Mouse (Mus musculus) neural tube, embryonic 13.5 days (tissue): Measurements from ENCODE around the gene Tsfm. TPM values are rescaled to one million over a fixed set of nuclear protein-coding genes. Genes with fewer than 3 reads are reported as not detected.

ENCODE experiments used
- ATAC-seq: fragments of 200-750 bp; cut with Nextera tagmentation; 2 replicates; pipeline ENCODE4 v1.8.0; 2017; ENCODE audit warnings: low read depth, mild to moderate bottlenecking, moderate TSS enrichment, moderate library complexity
- H3K27ac ChIP-seq: fragments of 300-500 bp; sonication (generic); replicated peaks from 2 replicates; pipeline ENCODE4 v1.5.1; 2015; ENCODE audit warnings: moderate library complexity, mild to moderate bottlenecking, inconsistent platforms
- H3K27me3 ChIP-seq: fragments of 300-500 bp; sonication (generic); 2 replicates; pipeline ENCODE4 v1.6.1; 2015; ENCODE audit warnings: mild to moderate bottlenecking, inconsistent platforms
- H3K36me3 ChIP-seq: fragments of 300-500 bp; sonication (generic); 2 replicates; pipeline ENCODE4 v1.6.1; 2015; ENCODE audit warnings: mild to moderate bottlenecking, inconsistent platforms
- H3K4me1 ChIP-seq: fragments of 300-500 bp; sonication (generic); replicated peaks from 2 replicates; pipeline ENCODE4 v1.6.1; 2015; ENCODE audit warnings: inconsistent platforms
- H3K4me2 ChIP-seq: fragments of 300-500 bp; sonication (generic); 2 replicates; pipeline ENCODE4 v1.6.1; 2015; ENCODE audit warnings: inconsistent platforms, mild to moderate bottlenecking, moderate library complexity
- H3K4me3 ChIP-seq: fragments of 300-500 bp; sonication (generic); 2 replicates; pipeline ENCODE4 v1.5.1; 2015; ENCODE audit warnings: mild to moderate bottlenecking, inconsistent platforms
- H3K9ac ChIP-seq: fragments of 300-500 bp; sonication (generic); 2 replicates; pipeline ENCODE4 v1.6.1; 2015; ENCODE audit warnings: moderate library complexity, mild to moderate bottlenecking, inconsistent platforms
- H3K9me3 ChIP-seq: fragments of 300-500 bp; sonication (generic); 2 replicates; pipeline ENCODE4 v1.6.1; 2016; ENCODE audit warnings: inconsistent platforms
- WGBS: fragments of 180-500 bp; shearing (Covaris S2); methylation state at CpG from one replicate; pipeline ENCODE4 v1.1.7; 2015; 5-methylcytosine and 5-hydroxymethylcytosine counted together
- polyA plus RNA-seq: library from polyadenylated mRNA; unstranded; fragments of >200 nt; fragmentation: Nextera tagmentation; extraction: Ambion mirVana; gene quantifications from 2 replicates; pipeline ENCODE4 v1.2.1, GENCODE M21; 2015

Gene Tsfm
- polyA plus RNA-seq, 1 experiment from 2014 or later, result 53.3 TPM

- no peak overlapping the region for H3K4me3 ChIP-seq
- WGBS, result 2% methylated on average over 29 of the region's 29 CpGs
- H3K9me3 ChIP-seq, result no peaks in the 10 kb centered on the region
- no peak overlapping the region for H3K9ac ChIP-seq
- peaks cover 17% of the 10 kb centered on the region for H3K36me3 ChIP-seq
- H3K4me1 ChIP-seq, result peaks cover 12% of the 10 kb centered on the region
- ATAC-seq, result 0 out of 2 replicates have a peak, but pooled peaks have one; percentile 17
- H3K27me3 ChIP-seq, result peaks cover 66% of the 10 kb centered on the region
- H3K4me2 ChIP-seq, result no peak overlapping the region
- no peak overlapping the region for H3K27ac ChIP-seq
Observed at GRCm38 (mm10) chr10:127049395-127050118, 18.9 kb upstream of the Tsfm start.

GRCm38 (mm10) chr10:127048608-127049394, 18.2 kb upstream of the Tsfm start:
- no peaks in the 10 kb centered on the region for H3K9me3 ChIP-seq
- no peak overlapping the region for H3K4me2 ChIP-seq
- WGBS, result 4% methylated on average over 35 of the region's 35 CpGs
- peaks cover 9% of the 10 kb centered on the region; the same call in 1 of the 2 replicates for H3K36me3 ChIP-seq
- no peak overlapping the region for H3K27ac ChIP-seq
- peaks cover 10% of the 10 kb centered on the region for H3K4me1 ChIP-seq
- H3K27me3 ChIP-seq, result peaks cover 66% of the 10 kb centered on the region
- H3K9ac ChIP-seq, result no peak overlapping the region
- ATAC-seq, result no peak
- no peak overlapping the region for H3K4me3 ChIP-seq

DNA sequence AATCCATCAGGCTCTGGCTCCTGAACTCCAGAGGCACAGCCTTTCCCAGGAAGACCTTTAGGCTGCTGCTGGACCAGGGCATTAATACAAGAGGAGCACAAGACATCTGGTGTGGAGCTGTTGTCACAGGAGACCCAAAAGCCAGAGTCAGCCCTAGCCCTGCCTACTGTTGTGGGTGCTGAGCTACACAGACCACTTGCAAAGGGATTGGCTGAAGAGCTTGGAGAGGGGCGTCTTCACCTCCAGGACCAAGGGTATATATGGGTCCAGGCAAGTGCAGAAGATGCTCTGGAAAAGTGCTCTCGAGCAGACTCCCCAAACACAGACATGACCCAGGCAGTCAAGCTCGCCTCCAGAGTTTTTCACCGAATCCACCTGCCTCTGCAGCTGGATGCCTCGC, 17.3 kb upstream of the Tsfm start, which contains the start of gene Cyp27b1:
Gene Cyp27b1 (plus strand): TSS at position 297 of the 400 bp plus-strand sequence.
- no peak within 1 kb of the TSS for H3K4me3 ChIP-seq
- 32% methylated on average over 5 of the region's 5 CpGs for WGBS

DNA sequence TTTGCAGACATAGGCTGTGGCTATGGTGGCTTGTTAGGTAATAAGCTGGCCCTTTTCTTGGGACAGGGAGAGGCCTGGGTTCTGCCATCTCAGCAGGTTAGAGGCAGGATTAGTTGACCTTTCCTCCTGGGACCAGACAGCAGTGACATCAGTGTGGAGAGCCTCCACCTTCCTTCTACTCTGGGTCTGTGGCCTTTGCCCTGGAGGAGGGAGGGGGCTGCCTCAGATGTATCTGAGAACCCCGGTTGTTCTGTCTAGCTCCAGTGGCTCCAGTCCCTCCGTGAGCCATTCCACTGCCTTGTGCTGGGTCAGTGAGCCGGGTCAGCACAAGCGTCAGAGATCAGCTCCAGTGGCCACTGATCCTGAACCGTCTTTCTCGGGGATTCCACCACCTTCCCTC, 12.5 kb upstream of the Tsfm start:
- Histone ChIP-seq H3K9me3 (no peaks in the 10 kb centered on the region), H3K4me2 (no peak overlapping the region), H3K36me3 (peaks cover 3% of the 10 kb centered on the region; the same call in 1 of the 2 replicates), H3K4me1 (peaks cover 16% of the 10 kb centered on the region), H3K9ac (no peak overlapping the region), H3K27me3 (peaks cover 28% of the 10 kb centered on the region), H3K27ac (no peak overlapping the region), H3K4me3 (no peak overlapping the region)
- no peak for ATAC-seq
- WGBS, result 88% methylated on average over 6 of the region's 6 CpGs

More for the DNA sequence above, 17.3 kb upstream of the Tsfm start, which contains the start of gene Cyp27b1:
- peaks cover 4% of the 10 kb centered on the region; the same call in 1 of the 2 replicates for H3K36me3 ChIP-seq
- peaks cover 61% of the 10 kb centered on the region for H3K27me3 ChIP-seq
- no peak within 1 kb of the TSS for H3K27ac ChIP-seq
- no peak within 1 kb of the TSS for H3K9ac ChIP-seq
- peaks cover 10% of the 10 kb centered on the region for H3K4me1 ChIP-seq
- no peak within 1 kb of the TSS for H3K4me2 ChIP-seq
- ATAC-seq, result no peak
- H3K9me3 ChIP-seq, result no peaks in the 10 kb centered on the region

GRCm38 (mm10) chr10:127042468-127043115, 12.0 kb upstream of the Tsfm start:
- WGBS, result 22% methylated on average over 5 of the region's 5 CpGs
- Histone ChIP-seq H3K27me3 (peaks cover 22% of the 10 kb centered on the region), H3K9me3 (no peaks in the 10 kb centered on the region), H3K4me1 (peaks cover 16% of the 10 kb centered on the region), H3K36me3 (peaks cover 3% of the 10 kb centered on the region; the same call in 1 of the 2 replicates), H3K4me3 (peak overlapping the region; percentile 83), H3K9ac (peak overlapping the region; percentile 77), H3K4me2 (peak overlapping the region; percentile 99), H3K27ac (no peak overlapping the region)
- ATAC-seq, result 0 out of 2 replicates have a peak, but pooled peaks have one; percentile 2

DNA sequence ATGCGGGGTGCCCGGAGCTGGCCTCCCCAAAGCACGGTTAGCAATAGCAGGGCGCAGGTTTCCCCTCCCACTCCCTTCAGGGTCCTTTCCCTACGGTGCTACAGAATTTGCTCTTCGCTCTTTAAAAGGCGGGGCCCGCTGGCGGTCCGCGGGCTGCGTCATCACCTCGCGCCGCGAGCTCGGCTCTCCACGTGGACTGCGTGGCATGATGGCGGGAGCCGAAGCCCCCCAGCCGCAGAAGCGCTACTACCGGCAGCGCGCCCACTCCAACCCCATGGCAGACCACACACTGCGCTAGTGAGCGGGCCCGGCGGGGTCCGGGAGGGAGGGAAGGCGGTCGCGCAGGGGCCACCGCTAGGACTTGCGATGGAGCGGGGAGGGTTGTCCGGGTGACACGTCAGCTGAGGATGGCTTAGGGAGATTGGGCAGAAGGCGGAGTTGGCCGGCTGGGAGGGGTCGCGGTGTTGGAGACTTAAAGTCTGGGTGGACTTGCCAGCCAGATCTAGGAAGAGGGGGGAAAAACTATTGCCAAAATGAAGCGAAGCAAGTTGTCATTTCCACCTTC, 11.2 kb upstream of the Tsfm start:
- H3K9me3 ChIP-seq, result no peaks in the 10 kb centered on the region
- H3K4me2 ChIP-seq, result peak overlapping the region; percentile 99
- H3K4me3 ChIP-seq, result peak overlapping the region; percentile 83
- WGBS, result 0% methylated on average over 44 of the region's 44 CpGs
- peak; percentile 82 for ATAC-seq
- peaks cover 15% of the 10 kb centered on the region for H3K27me3 ChIP-seq
- H3K4me1 ChIP-seq, result peaks cover 16% of the 10 kb centered on the region
- H3K9ac ChIP-seq, result peak overlapping the region; percentile 77
- H3K27ac ChIP-seq, result no peak overlapping the region
- H3K36me3 ChIP-seq, result peaks cover 3% of the 10 kb centered on the region; the same call in 1 of the 2 replicates

DNA sequence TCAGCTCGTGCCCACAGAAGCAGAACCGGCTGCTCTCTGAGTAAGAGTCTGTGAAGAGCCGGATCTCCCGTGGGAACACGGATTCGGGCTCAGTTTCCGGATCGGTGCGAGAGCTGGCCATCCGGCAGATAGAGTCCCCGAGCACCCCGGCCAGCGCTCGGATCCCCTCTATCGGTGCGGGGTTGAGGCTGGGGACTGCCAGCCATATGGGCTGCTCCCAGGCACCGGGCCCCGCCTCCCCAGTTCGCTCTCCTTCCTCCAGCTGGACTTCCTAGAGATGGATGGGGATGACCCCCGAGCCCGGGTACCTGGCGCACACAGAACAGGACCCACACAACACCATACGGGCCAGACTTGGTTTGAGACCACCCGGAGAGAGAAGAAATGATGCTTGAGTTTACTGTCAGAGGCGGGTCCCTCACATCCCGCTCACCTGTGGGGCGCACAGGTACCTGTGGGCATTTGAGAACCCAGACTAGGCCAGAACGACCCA, 10.7 kb upstream of the Tsfm start, which contains the start of the genes Mettl1 and Eef1akmt3:
Gene Mettl1 (plus strand): TSS at position 141 of the 493 bp plus-strand sequence.
Gene Eef1akmt3 (minus strand): TSS at position 240 of the 493 bp plus-strand sequence.
- no peaks in the 10 kb centered on the region for H3K9me3 ChIP-seq
- peak within 1 kb of the TSS; percentile 99 for H3K4me2 ChIP-seq
- peak; percentile 80 for ATAC-seq
- H3K27me3 ChIP-seq, result peaks cover 15% of the 10 kb centered on the region
- WGBS, result under 1% methylated on average over 28 of the region's 28 CpGs
- H3K9ac ChIP-seq, result peak within 1 kb of the TSS; percentile 77
- H3K4me3 ChIP-seq, result peak within 1 kb of the TSS; percentile 83
- no peak within 1 kb of the TSS for H3K27ac ChIP-seq
- peaks cover 3% of the 10 kb centered on the region; the same call in 1 of the 2 replicates for H3K36me3 ChIP-seq
- H3K4me1 ChIP-seq, result peaks cover 16% of the 10 kb centered on the region

GRCm38 (mm10) chr10:127040569-127041214, 10.1 kb upstream of the Tsfm start:
- Histone ChIP-seq H3K9ac (peak overlapping the region; percentile 77), H3K4me1 (peaks cover 16% of the 10 kb centered on the region), H3K4me3 (peak overlapping the region; percentile 83), H3K27me3 (peaks cover 15% of the 10 kb centered on the region), H3K27ac (no peak overlapping the region), H3K4me2 (peak overlapping the region; percentile 99), H3K9me3 (no peaks in the 10 kb centered on the region), H3K36me3 (peaks cover 3% of the 10 kb centered on the region; the same call in 1 of the 2 replicates)
- WGBS, result 1% methylated on average over 20 of the region's 20 CpGs
- no peak; the same call in 1 of the 2 replicates for ATAC-seq

DNA sequence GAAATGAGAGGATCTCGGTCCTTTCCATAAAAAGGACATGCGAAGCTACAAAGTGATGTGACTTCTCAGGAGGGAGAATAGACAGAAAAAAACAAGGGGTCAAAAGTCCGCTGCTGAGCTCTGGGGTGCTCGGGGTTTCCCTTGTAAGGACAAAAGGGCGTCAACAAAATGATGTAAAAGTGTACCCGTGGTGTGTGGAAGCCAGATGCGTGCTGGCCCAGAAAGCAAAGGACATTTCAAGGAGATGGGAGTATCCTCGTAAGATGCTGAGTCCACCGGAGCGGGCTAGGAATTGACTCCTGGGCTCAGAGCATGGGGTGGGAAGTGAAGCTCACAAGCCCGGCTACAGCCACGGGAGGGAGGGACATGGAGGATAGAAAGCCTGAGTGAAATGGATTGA, 7.0 kb upstream of the Tsfm start:
- no peak overlapping the region for H3K4me2 ChIP-seq
- H3K27me3 ChIP-seq, result peaks cover 15% of the 10 kb centered on the region
- no peak overlapping the region for H3K9ac ChIP-seq
- H3K4me3 ChIP-seq, result no peak overlapping the region
- no peaks in the 10 kb centered on the region for H3K36me3 ChIP-seq
- WGBS, result 70% methylated on average over 12 of the region's 12 CpGs
- no peak for ATAC-seq
- no peak overlapping the region for H3K27ac ChIP-seq
- H3K9me3 ChIP-seq, result no peaks in the 10 kb centered on the region
- peaks cover 12% of the 10 kb centered on the region for H3K4me1 ChIP-seq

DNA sequence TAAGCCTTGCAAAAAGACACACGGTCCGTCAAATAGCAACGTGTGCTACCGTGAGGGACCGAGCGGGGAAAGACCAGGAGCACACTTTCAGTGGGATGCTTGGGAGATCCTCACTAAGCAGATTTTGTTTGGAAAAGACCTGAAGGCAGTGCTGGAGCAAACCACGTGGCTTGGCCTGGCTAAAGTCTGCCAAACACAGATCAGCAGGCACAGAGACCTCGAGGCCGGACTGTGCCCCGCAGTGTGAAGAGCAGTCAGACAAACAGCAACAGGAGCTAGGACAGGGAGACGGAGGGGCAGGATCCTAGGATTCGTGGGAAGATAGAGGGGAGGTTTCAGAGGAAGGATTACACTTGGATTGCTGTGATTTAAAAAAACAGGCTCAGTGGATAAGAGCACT, 5.6 kb upstream of the Tsfm start:
- Histone ChIP-seq H3K4me3 (no peak overlapping the region), H3K36me3 (no peaks in the 10 kb centered on the region), H3K27ac (no peak overlapping the region), H3K9ac (no peak overlapping the region), H3K4me2 (no peak overlapping the region), H3K4me1 (peaks cover 6% of the 10 kb centered on the region; the same call in 1 of the 2 replicates), H3K27me3 (peaks cover 15% of the 10 kb centered on the region), H3K9me3 (no peaks in the 10 kb centered on the region)
- WGBS, result 85% methylated on average over 12 of the region's 12 CpGs
- ATAC-seq, result no peak

GRCm38 (mm10) chr10:127033301-127033741, 2.7 kb upstream of the Tsfm start:
- Histone ChIP-seq H3K27me3 (no peaks in the 10 kb centered on the region), H3K36me3 (peaks cover 9% of the 10 kb centered on the region), H3K9ac (no peak overlapping the region), H3K27ac (no peak overlapping the region), H3K4me1 (peaks cover 12% of the 10 kb centered on the region), H3K9me3 (no peaks in the 10 kb centered on the region), H3K4me3 (no peak overlapping the region), H3K4me2 (no peak overlapping the region)
- WGBS, result 76% methylated on average over 8 of the region's 8 CpGs
- no peak for ATAC-seq
